Comparison of ENCODE assay signal across 12 mouse cellular contexts in genomic region chr5:81028875-81029274, GRCm38 (mm10). TPM values are rescaled to one million over a fixed set of nuclear protein-coding genes. Genes with fewer than 3 reads are reported as not detected.
DNase-seq lines count a peak whose midpoint lies in the region; ATAC-seq and TF ChIP-seq lines count a peak whose summit lies in the region.
"Had no signal": no experiment of that assay in that cellular context is flagged by ENCODE, and none has a peak within 500 bp of the region (broad histone marks: within the 10 kb centered on the region; RNA-seq: fewer than 3 reads in every experiment).

No protein-coding gene starts in this region.

- H3K36me3 ChIP-seq in kidney, postnatal 0 days (ENCODE audit: insufficient read depth, low read length): no peaks in the 10 kb centered on the region
- H3K36me3 ChIP-seq in forebrain, embryonic 16.5 days (ENCODE audit: control insufficient read depth, insufficient read depth): no peaks in the 10 kb centered on the region
- no peaks in the 10 kb centered on the region for H3K36me3 ChIP-seq in midbrain, embryonic 13.5 days
- H3K36me3 ChIP-seq: heart, embryonic 15.5 days; stomach, embryonic 15.5 days had no signal

- no peak overlapping the region for H3K4me2 ChIP-seq in kidney, postnatal 0 days (ENCODE audit: low read length)
- no peak overlapping the region for H3K4me2 ChIP-seq in forebrain, embryonic 16.5 days (ENCODE audit: low read length)
- no peak overlapping the region for H3K4me2 ChIP-seq in midbrain, embryonic 13.5 days (replicated peaks)
- H3K4me2 ChIP-seq: heart, embryonic 15.5 days; stomach, embryonic 15.5 days had no signal

- peak; percentile 40 for DNase-seq in kidney, postnatal 0 days (ENCODE audit: low spot score)
- DNase-seq in kidney, adult 8-10 months: no peak
- peak; percentile 65 for DNase-seq in embryo, embryonic 10 days (ENCODE audit: low spot score)
- no peak for DNase-seq in heart, adult 8-10 months (ENCODE audit: low spot score)
- DNase-seq in liver: no peak
- DNase-seq: lung, adult 18-20 months had no signal

- H3K4me1 ChIP-seq in kidney, postnatal 0 days (replicated peaks; ENCODE audit: insufficient read depth, low read length): no peaks in the 10 kb centered on the region; the same call in 1 of the 2 replicates
- no peaks in the 10 kb centered on the region; the same call in 1 of the 2 replicates for H3K4me1 ChIP-seq in forebrain, embryonic 16.5 days (replicated peaks; ENCODE audit: control insufficient read depth, insufficient read depth, low read length)
- H3K4me1 ChIP-seq in midbrain, embryonic 13.5 days (replicated peaks): peaks cover 44% of the 10 kb centered on the region

- H3K9ac ChIP-seq in kidney, postnatal 0 days (ENCODE audit: low read depth, low read length): no peak overlapping the region
- no peak overlapping the region for H3K9ac ChIP-seq in forebrain, embryonic 16.5 days (replicated peaks; ENCODE audit: low read depth, low read length)
- no peak overlapping the region for H3K9ac ChIP-seq in midbrain, embryonic 13.5 days (replicated peaks)
- H3K9ac ChIP-seq: heart, embryonic 15.5 days; stomach, embryonic 15.5 days had no signal

- H3K27ac ChIP-seq in kidney, postnatal 0 days: no peak overlapping the region
- H3K27ac ChIP-seq in forebrain, embryonic 16.5 days (ENCODE audit: low read length): no peak overlapping the region
- H3K27ac ChIP-seq in midbrain, embryonic 13.5 days: no peak overlapping the region
- H3K27ac ChIP-seq: heart, embryonic 15.5 days; stomach, embryonic 15.5 days had no signal

- H3K4me3 ChIP-seq in kidney, postnatal 0 days (replicated peaks; ENCODE audit: low read depth, low read length): no peak overlapping the region
- no peak overlapping the region for H3K4me3 ChIP-seq in forebrain, embryonic 16.5 days (replicated peaks; ENCODE audit: low read length)
- H3K4me3 ChIP-seq in midbrain, embryonic 13.5 days (replicated peaks): no peak overlapping the region
- H3K4me3 ChIP-seq: erythroblast, embryonic 14.5 days; heart, embryonic 15.5 days; stomach, embryonic 15.5 days had no signal

- no peaks in the 10 kb centered on the region for H3K27me3 ChIP-seq in kidney, postnatal 0 days (ENCODE audit: insufficient read depth, low read length)
- H3K27me3 ChIP-seq in forebrain, embryonic 16.5 days (replicated peaks; ENCODE audit: control insufficient read depth, insufficient read depth, low read length): peaks cover 4% of the 10 kb centered on the region
- H3K27me3 ChIP-seq in midbrain, embryonic 13.5 days: no peaks in the 10 kb centered on the region
- H3K27me3 ChIP-seq: heart, embryonic 15.5 days; stomach, embryonic 15.5 days had no signal

- H3K9me3 ChIP-seq in kidney, postnatal 0 days (replicated peaks; ENCODE audit: low read length): no peaks in the 10 kb centered on the region
- peaks cover 4% of the 10 kb centered on the region; the same call in 1 of the 2 replicates for H3K9me3 ChIP-seq in forebrain, embryonic 16.5 days (ENCODE audit: control insufficient read depth, low read length)
- H3K9me3 ChIP-seq in midbrain, embryonic 13.5 days: no peaks in the 10 kb centered on the region
- H3K9me3 ChIP-seq: heart, embryonic 15.5 days; stomach, embryonic 15.5 days had no signal

- 15% methylated on average over 2 of the region's 2 CpGs for WGBS in kidney, postnatal 0 days
- WGBS in forebrain, embryonic 16.5 days: 0% methylated on average over 2 of the region's 2 CpGs
- 1% methylated on average over 2 of the region's 2 CpGs for WGBS in midbrain, embryonic 13.5 days

- ATAC-seq in kidney, postnatal 0 days (replicated peaks; ENCODE audit: low FRiP score, low read depth): no peak; the same call in 1 of the 2 replicates
- peak; percentile 91 for ATAC-seq in forebrain, embryonic 16.5 days
- ATAC-seq in midbrain, embryonic 13.5 days: peak; percentile 77
- ATAC-seq in megakaryocyte-erythroid progenitor cell, adult 5-6 weeks (replicated peaks; ENCODE audit: low FRiP score, low TSS enrichment, poor library complexity, severe bottlenecking): no peak

- no peak for TF ChIP-seq CTCF in kidney, postnatal 0 days (IDR thresholded peaks at IDR 0.05; ENCODE audit: low read depth)

RNA-seq across cellular contexts. Expression of gene Adgrl3, which starts 8.9 kb away (rescaled TPM):
- polyA plus RNA-seq in kidney, postnatal 0 days (2015; fragmentation: Nextera tagmentation; extraction: Ambion mirVana): 8.8 and 9.7 TPM in 2 replicates
- 46.5 and 63.6 TPM in 2 replicates for polyA plus RNA-seq in forebrain, embryonic 16.5 days (2015; fragmentation: Nextera tagmentation; extraction: Ambion mirVana)
- polyA plus RNA-seq in midbrain, embryonic 13.5 days (2015; fragmentation: Nextera tagmentation; extraction: Ambion mirVana): 58.5 and 60.2 TPM in 2 replicates
- total RNA-seq in heart, adult 8-10 months (2022): 1 to 10 TPM; 3.1 to 4.0 (median 3.6) TPM
- not detected in 2 replicates for total RNA-seq in megakaryocyte-erythroid progenitor cell, adult 5-6 weeks (2014; fragmentation: Nextera tagmentation)
- total RNA-seq in megakaryocyte-erythroid progenitor cell, adult 5-6 weeks (2017): not detected in 2 replicates
- polyA plus RNA-seq: erythroblast, embryonic 14.5 days had no signal

Comparison
In these comparisons a context has a peak if more than half of its experiments do, and no peak if none do; other contexts are left out.
1. DNase-seq: peak in kidney, postnatal 0 days (single experiment) and embryo, embryonic 10 days (single experiment); none in kidney, adult 8-10 months (0 of 2), heart, adult 8-10 months (single experiment) and liver (single experiment).
2. ATAC-seq: peak in forebrain, embryonic 16.5 days (single experiment) and midbrain, embryonic 13.5 days (single experiment); none in kidney, postnatal 0 days (single experiment) and megakaryocyte-erythroid progenitor cell, adult 5-6 weeks (single experiment).